Mouse (Mus musculus): Measurements from ENCODE around the gene Cstad. TPM values are rescaled to one million over a fixed set of nuclear protein-coding genes. Genes with fewer than 3 reads are reported as not detected.

The Cstad gene
- polyA plus RNA-seq, 1 experiment: not detected

- WGBS: 82% methylated on average over 17 of the region's 17 CpGs
- H3K27ac ChIP-seq (ENCODE audit: insufficient read depth, low read depth, low read length): peak overlapping the region; percentile 64
- no peaks in the 10 kb centered on the region for H3K36me3 ChIP-seq (ENCODE audit: control insufficient read depth, insufficient read depth, low read length)
- H3K4me3 ChIP-seq (ENCODE audit: low read depth, low read length): no peak overlapping the region
- no peak for TF ChIP-seq POLR2A (IDR thresholded peaks at IDR 0.05; ENCODE audit: low read depth, low read length)
- no peak for TF ChIP-seq CTCF (IDR thresholded peaks at IDR 0.05; ENCODE audit: extremely low read depth, insufficient read length, insufficient replicate concordance, low read depth, low read length)
- H3K4me1 ChIP-seq (ENCODE audit: control insufficient read depth, insufficient read depth, insufficient read length, low read length): peaks cover 2% of the 10 kb centered on the region
- H3K27me3 ChIP-seq (ENCODE audit: control insufficient read depth, insufficient read depth, low read length): no peaks in the 10 kb centered on the region
Measured at GRCm38 (mm10) chr2:30626058-30626675, 31.3 kb downstream of the Cstad start.

GRCm38 (mm10) chr2:30627338-30627737, 32.5 kb downstream of the Cstad start:
- WGBS: 88% methylated on average over 3 of the region's 3 CpGs
- Histone ChIP-seq H3K36me3 (ENCODE audit: control insufficient read depth, insufficient read depth, low read length) (no peaks in the 10 kb centered on the region), H3K4me3 (ENCODE audit: low read depth, low read length) (no peak overlapping the region), H3K4me1 (ENCODE audit: control insufficient read depth, insufficient read depth, insufficient read length, low read length) (peaks cover 2% of the 10 kb centered on the region), H3K27ac (ENCODE audit: insufficient read depth, low read depth, low read length) (no peak overlapping the region), H3K27me3 (ENCODE audit: control insufficient read depth, insufficient read depth, low read length) (no peaks in the 10 kb centered on the region)
- no peak for TF ChIP-seq POLR2A (IDR thresholded peaks at IDR 0.05; ENCODE audit: low read depth, low read length)
- no peak for TF ChIP-seq CTCF (IDR thresholded peaks at IDR 0.05; ENCODE audit: extremely low read depth, insufficient read length, insufficient replicate concordance, low read depth, low read length)

GRCm38 (mm10) chr2:30628374-30628773, 33.5 kb downstream of the Cstad start:
- Histone ChIP-seq H3K27ac (ENCODE audit: insufficient read depth, low read depth, low read length) (no peak overlapping the region), H3K4me1 (ENCODE audit: control insufficient read depth, insufficient read depth, insufficient read length, low read length) (peaks cover 2% of the 10 kb centered on the region)
- 97% methylated on average over 17 of the region's 17 CpGs for WGBS

DNA sequence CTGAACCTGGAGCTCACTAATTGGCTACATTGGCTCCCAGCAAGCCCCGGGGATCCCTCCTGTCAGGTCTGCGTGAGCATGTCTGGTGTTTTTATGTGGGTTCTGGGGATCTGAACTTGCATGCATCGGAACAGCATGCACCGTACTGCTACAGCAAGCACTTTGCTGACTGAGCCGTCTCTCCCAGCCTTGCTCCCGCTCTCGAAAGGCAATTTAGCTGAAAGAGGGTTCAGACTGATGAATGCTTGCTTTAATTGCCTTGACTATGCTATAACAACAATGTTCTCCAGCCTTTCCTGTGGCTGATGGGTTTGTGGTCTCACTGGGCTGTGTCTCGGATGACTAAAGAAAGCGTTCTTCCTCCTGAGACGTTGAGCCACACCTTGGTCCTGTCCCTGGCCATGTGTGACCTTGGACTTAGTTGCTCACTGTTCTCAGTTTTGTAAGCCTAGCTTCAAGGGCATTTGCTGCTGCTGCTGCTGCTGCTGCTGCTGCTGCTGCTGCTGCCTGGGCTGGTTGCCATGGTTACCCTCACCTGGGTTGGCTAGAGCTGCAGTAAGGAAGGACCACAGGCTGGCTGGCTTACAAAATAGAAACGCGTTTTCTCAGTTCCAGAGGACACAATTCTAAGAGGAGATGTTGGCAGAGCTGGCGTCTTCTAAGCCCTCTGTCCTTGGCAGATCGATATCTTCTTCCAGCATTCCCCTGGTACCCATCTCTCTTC, 34.4 kb downstream of the Cstad start:
- H3K36me3 ChIP-seq (ENCODE audit: control insufficient read depth, insufficient read depth, low read length): no peaks in the 10 kb centered on the region
- WGBS: 62% methylated on average over 14 of the region's 14 CpGs
- TF ChIP-seq CTCF (IDR thresholded peaks at IDR 0.05; ENCODE audit: extremely low read depth, insufficient read length, insufficient replicate concordance, low read depth, low read length): no peak
- no peak for TF ChIP-seq POLR2A (IDR thresholded peaks at IDR 0.05; ENCODE audit: low read depth, low read length)
- H3K4me1 ChIP-seq (ENCODE audit: control insufficient read depth, insufficient read depth, insufficient read length, low read length): no peaks in the 10 kb centered on the region
- H3K27ac ChIP-seq (ENCODE audit: insufficient read depth, low read depth, low read length): no peak overlapping the region
- H3K27me3 ChIP-seq (ENCODE audit: control insufficient read depth, insufficient read depth, low read length): no peaks in the 10 kb centered on the region
- no peak overlapping the region for H3K4me3 ChIP-seq (ENCODE audit: low read depth, low read length)

More at GRCm38 (mm10) chr2:30628374-30628773, 33.5 kb downstream of the Cstad start:
- Histone ChIP-seq H3K27me3 (ENCODE audit: control insufficient read depth, insufficient read depth, low read length) (no peaks in the 10 kb centered on the region), H3K4me3 (ENCODE audit: low read depth, low read length) (no peak overlapping the region), H3K36me3 (ENCODE audit: control insufficient read depth, insufficient read depth, low read length) (no peaks in the 10 kb centered on the region)
- TF ChIP-seq POLR2A (IDR thresholded peaks at IDR 0.05; ENCODE audit: low read depth, low read length) (no peak), CTCF (IDR thresholded peaks at IDR 0.05; ENCODE audit: extremely low read depth, insufficient read length, insufficient replicate concordance, low read depth, low read length) (no peak)

DNA sequence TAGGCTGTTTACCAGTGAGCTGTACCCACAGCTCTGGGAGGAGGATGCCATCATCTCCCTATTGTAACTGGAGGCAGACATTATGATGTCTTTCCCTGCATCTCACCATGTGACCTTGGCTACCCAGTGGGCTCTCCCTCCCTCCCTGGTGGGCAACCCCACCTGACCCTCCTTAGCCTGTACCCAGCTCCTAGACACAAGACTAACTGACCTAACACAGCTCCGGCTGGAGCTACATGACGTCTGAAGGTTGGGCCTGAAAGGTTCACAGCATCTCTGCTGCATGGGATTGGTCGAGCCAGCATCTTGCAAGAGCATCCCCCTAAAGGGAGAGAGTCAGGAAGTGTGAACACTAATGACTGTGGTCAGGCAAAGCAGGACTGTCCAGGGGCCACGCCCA, 35.0 kb downstream of the Cstad start:
- no peaks in the 10 kb centered on the region for H3K4me1 ChIP-seq (ENCODE audit: control insufficient read depth, insufficient read depth, insufficient read length, low read length)
- no peak overlapping the region for H3K4me3 ChIP-seq (ENCODE audit: low read depth, low read length)
- 76% methylated on average over 4 of the region's 4 CpGs for WGBS
- TF ChIP-seq POLR2A (IDR thresholded peaks at IDR 0.05; ENCODE audit: low read depth, low read length) (no peak), CTCF (IDR thresholded peaks at IDR 0.05; ENCODE audit: extremely low read depth, insufficient read length, insufficient replicate concordance, low read depth, low read length) (no peak)
- H3K27me3 ChIP-seq (ENCODE audit: control insufficient read depth, insufficient read depth, low read length): no peaks in the 10 kb centered on the region
- no peak overlapping the region for H3K27ac ChIP-seq (ENCODE audit: insufficient read depth, low read depth, low read length)
- no peaks in the 10 kb centered on the region for H3K36me3 ChIP-seq (ENCODE audit: control insufficient read depth, insufficient read depth, low read length)

DNA sequence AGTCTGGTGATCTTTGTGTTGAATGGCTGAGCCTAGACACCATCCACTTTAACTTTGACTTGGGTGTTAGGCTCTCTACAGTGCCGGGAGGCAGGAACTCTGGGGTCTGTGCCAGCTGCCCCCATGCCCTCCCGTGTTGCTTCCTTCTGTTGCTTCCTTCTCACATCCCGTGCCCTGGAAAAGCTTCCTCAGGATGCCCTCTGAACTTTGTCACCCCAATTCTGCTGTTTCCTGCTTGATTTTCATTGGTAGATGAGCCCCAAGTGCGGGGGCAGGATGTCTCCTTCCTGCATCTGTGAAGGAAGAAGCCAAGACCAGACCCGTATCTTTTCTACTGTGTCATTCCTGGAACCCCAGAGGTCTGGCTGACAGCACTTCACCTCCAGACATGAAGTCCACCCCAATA, 41.4 kb downstream of the Cstad start:
- Histone ChIP-seq H3K36me3 (ENCODE audit: control insufficient read depth, insufficient read depth, low read length) (no peaks in the 10 kb centered on the region), H3K4me1 (ENCODE audit: control insufficient read depth, insufficient read depth, insufficient read length, low read length) (no peaks in the 10 kb centered on the region), H3K27me3 (ENCODE audit: control insufficient read depth, insufficient read depth, low read length) (no peaks in the 10 kb centered on the region), H3K27ac (ENCODE audit: insufficient read depth, low read depth, low read length) (no peak overlapping the region), H3K4me3 (ENCODE audit: low read depth, low read length) (peak overlapping the region; percentile 20; the same call in 1 of the 2 replicates)
- TF ChIP-seq CTCF (IDR thresholded peaks at IDR 0.05; ENCODE audit: extremely low read depth, insufficient read length, insufficient replicate concordance, low read depth, low read length) (no peak), POLR2A (IDR thresholded peaks at IDR 0.05; ENCODE audit: low read depth, low read length) (no peak)
- 34% methylated on average over 5 of the region's 5 CpGs for WGBS

GRCm38 (mm10) chr2:30637991-30638390, 43.2 kb downstream of the Cstad start:
- H3K36me3 ChIP-seq (ENCODE audit: control insufficient read depth, insufficient read depth, low read length): no peaks in the 10 kb centered on the region
- H3K4me1 ChIP-seq (ENCODE audit: control insufficient read depth, insufficient read depth, insufficient read length, low read length): no peaks in the 10 kb centered on the region
- H3K4me3 ChIP-seq (ENCODE audit: low read depth, low read length): no peak overlapping the region
- 91% methylated on average over 6 of the region's 6 CpGs for WGBS
- H3K27me3 ChIP-seq (ENCODE audit: control insufficient read depth, insufficient read depth, low read length): no peaks in the 10 kb centered on the region
- no peak for TF ChIP-seq CTCF (IDR thresholded peaks at IDR 0.05; ENCODE audit: extremely low read depth, insufficient read length, insufficient replicate concordance, low read depth, low read length)
- no peak for TF ChIP-seq POLR2A (IDR thresholded peaks at IDR 0.05; ENCODE audit: low read depth, low read length)
- no peak overlapping the region for H3K27ac ChIP-seq (ENCODE audit: insufficient read depth, low read depth, low read length)
